21 mouse cellular contexts compared by ENCODE assay signal in genomic region chr8:88019243-88020115, GRCm38 (mm10).
DNase-seq lines count a peak whose midpoint lies in the region; ATAC-seq and TF ChIP-seq lines count a peak whose summit lies in the region.
"Had no signal": no experiment of that assay in that cellular context is flagged by ENCODE, and none has a peak within 500 bp of the region (broad histone marks: within the 10 kb centered on the region; RNA-seq: fewer than 3 reads in every experiment).

No protein-coding gene starts in this region.

- no peaks in the 10 kb centered on the region for H3K27me3 ChIP-seq in lung, embryonic 14.5 days (ENCODE audit: insufficient read depth, low read length)
- H3K27me3 ChIP-seq: embryonic facial prominence, embryonic 12.5 days; intestine, embryonic 15.5 days; kidney, embryonic 15.5 days; limb, embryonic 13.5 days; liver, embryonic 13.5 days had no signal

- peak; percentile 68 to 72 for DNase-seq in cerebellum, postnatal 10 days
- DNase-seq in cerebellum, postnatal 36 days, result no peak
- peak; percentile 71 for DNase-seq in lung, embryonic 14.5 days
- DNase-seq in lung, adult 2 months, result no peak
- peak; percentile 32 to 35 for DNase-seq in right cerebral cortex, postnatal 10 days (ENCODE audit: low spot score in 2 of 2)
- no peak for DNase-seq in right cerebral cortex, postnatal 14 days
- no peak for DNase-seq in gastrocnemius, adult 8-10 months (ENCODE audit: low spot score in 2 of 2)
- no peak for DNase-seq in layer of hippocampus, adult 9-10 months (ENCODE audit: low spot score)
- DNase-seq: adrenal gland, postnatal 36 days; cerebellum, adult 2 months; gastrocnemius, postnatal 25 days; kidney, postnatal 4 days; liver, embryonic 13.5 days; lung, postnatal 36 days; thymus, postnatal 14 days had no signal

- H3K9me3 ChIP-seq in lung, embryonic 14.5 days (ENCODE audit: low read depth, low read length), result peaks cover 2% of the 10 kb centered on the region; the same call in 1 of the 2 replicates
- H3K9me3 ChIP-seq: intestine, embryonic 15.5 days; liver, embryonic 13.5 days had no signal

- no peak overlapping the region for H3K9ac ChIP-seq in lung, embryonic 14.5 days
- H3K9ac ChIP-seq: embryonic facial prominence, embryonic 12.5 days; intestine, embryonic 15.5 days; kidney, embryonic 15.5 days; limb, embryonic 13.5 days; liver, embryonic 13.5 days had no signal

- no peak overlapping the region for H3K4me2 ChIP-seq in lung, embryonic 14.5 days
- H3K4me2 ChIP-seq: embryonic facial prominence, embryonic 12.5 days; intestine, embryonic 15.5 days; kidney, embryonic 15.5 days; limb, embryonic 13.5 days; liver, embryonic 13.5 days had no signal

- H3K27ac ChIP-seq in lung, embryonic 14.5 days (ENCODE audit: low read depth), result peak overlapping the region; percentile 42; the same call in 1 of the 2 replicates
- H3K27ac ChIP-seq: embryonic facial prominence, embryonic 12.5 days; intestine, embryonic 15.5 days; kidney, embryonic 15.5 days; limb, embryonic 13.5 days; liver, embryonic 13.5 days had no signal

- no peaks in the 10 kb centered on the region for H3K36me3 ChIP-seq in lung, embryonic 14.5 days (ENCODE audit: insufficient read depth)
- H3K36me3 ChIP-seq: embryonic facial prominence, embryonic 12.5 days; intestine, embryonic 15.5 days; kidney, embryonic 15.5 days; limb, embryonic 13.5 days; liver, embryonic 13.5 days had no signal

- no peak overlapping the region for H3K4me3 ChIP-seq in lung, embryonic 14.5 days (ENCODE audit: low read depth, low read length)
- no peak overlapping the region for H3K4me3 ChIP-seq in lung, adult 2 months (replicated peaks; ENCODE audit: extremely low read depth, low read depth, low read length)
- H3K4me3 ChIP-seq: embryonic facial prominence, embryonic 12.5 days; erythroblast, embryonic 14.5 days; intestine, embryonic 15.5 days; kidney, embryonic 15.5 days; limb, embryonic 13.5 days; liver, embryonic 13.5 days had no signal

- peak; percentile 68 for ATAC-seq in lung, embryonic 14.5 days (ENCODE audit: insufficient read depth)
- ATAC-seq: forebrain, embryonic 14.5 days; intestine, embryonic 15.5 days had no signal

- H3K4me1 ChIP-seq in lung, embryonic 14.5 days (ENCODE audit: insufficient read depth), result peaks cover 5% of the 10 kb centered on the region; the same call in 1 of the 2 replicates
- H3K4me1 ChIP-seq in lung, adult 2 months (ENCODE audit: control insufficient read depth, insufficient read depth, low read length), result no peaks in the 10 kb centered on the region
- H3K4me1 ChIP-seq: intestine, embryonic 15.5 days; liver, embryonic 13.5 days had no signal

- WGBS in lung, embryonic 14.5 days, result 42% methylated on average over 17 of the region's 17 CpGs
- WGBS in lung, adult 2 months, result 72% methylated on average over 17 of the region's 17 CpGs

- no peak for TF ChIP-seq POLR2A in lung, adult 2 months (IDR thresholded peaks at IDR 0.05; ENCODE audit: borderline replicate concordance, extremely low read depth, low read depth, low read length)

- TF ChIP-seq CTCF in lung, embryonic 14.5 days (IDR thresholded peaks at IDR 0.05; ENCODE audit: low read depth), result no peak
- TF ChIP-seq CTCF in lung, adult 2 months (IDR thresholded peaks at IDR 0.05; ENCODE audit: insufficient read depth, low read length), result no peak

Comparison
In these comparisons a context has a peak if more than half of its experiments do, and no peak if none do; other contexts are left out.
1. DNase-seq: peak in cerebellum, postnatal 10 days (2 of 2), lung, embryonic 14.5 days (single experiment) and right cerebral cortex, postnatal 10 days (2 of 2); none in cerebellum, postnatal 36 days (0 of 2), lung, adult 2 months (single experiment), right cerebral cortex, postnatal 14 days (single experiment), gastrocnemius, adult 8-10 months (0 of 2) and layer of hippocampus, adult 9-10 months (single experiment).